Comparison of ENCODE assay signal across 10 mouse cellular contexts in genomic region chr8:11077138-11077537, GRCm38 (mm10).
DNase-seq lines count a peak whose midpoint lies in the region; ATAC-seq and TF ChIP-seq lines count a peak whose summit lies in the region.
"Had no signal": no experiment of that assay in that cellular context is flagged by ENCODE, and none has a peak within 500 bp of the region (broad histone marks: within the 10 kb centered on the region; RNA-seq: fewer than 3 reads in every experiment).

No protein-coding gene starts in this region.

- no peaks in the 10 kb centered on the region for H3K4me1 ChIP-seq in lung, embryonic 14.5 days (ENCODE audit: insufficient read depth)
- H3K4me1 ChIP-seq in intestine, embryonic 16.5 days (ENCODE audit: control insufficient read depth, insufficient read depth, low read length) = peaks cover 31% of the 10 kb centered on the region

- H3K4me3 ChIP-seq in lung, embryonic 14.5 days (ENCODE audit: low read depth, low read length) = 0 out of 2 replicates have a peak overlapping the region, but pooled peaks have one; percentile 5
- 0 out of 2 replicates have a peak overlapping the region, but pooled peaks have one; percentile 1 for H3K4me3 ChIP-seq in intestine, embryonic 16.5 days (ENCODE audit: low read length)

- ATAC-seq in lung, embryonic 14.5 days (ENCODE audit: insufficient read depth) = peak; percentile 42; the same call in 1 of the 2 replicates
- no peak; the same call in 1 of the 2 replicates for ATAC-seq in intestine, embryonic 16.5 days
- ATAC-seq in megakaryocyte progenitor cell, adult 5-6 weeks (replicated peaks; ENCODE audit: poor library complexity) = no peak

- peak overlapping the region; percentile 6; the same call in 1 of the 2 replicates for H3K27ac ChIP-seq in lung, embryonic 14.5 days (ENCODE audit: low read depth)
- H3K27ac ChIP-seq in intestine, embryonic 16.5 days (ENCODE audit: low read length) = peak overlapping the region; percentile 63; the same call in 1 of the 2 replicates
- H3K27ac ChIP-seq: liver, embryonic 14.5 days had no signal

- H3K9me3 ChIP-seq in lung, embryonic 14.5 days (ENCODE audit: low read depth, low read length) = no peaks in the 10 kb centered on the region
- no peaks in the 10 kb centered on the region for H3K9me3 ChIP-seq in intestine, embryonic 16.5 days (ENCODE audit: control insufficient read depth, low read length)

- WGBS in lung, embryonic 14.5 days = 33% methylated on average over 9 of the region's 9 CpGs
- 40% methylated on average over 9 of the region's 9 CpGs for WGBS in intestine, embryonic 16.5 days

- peak overlapping the region; percentile 41 for H3K4me2 ChIP-seq in lung, embryonic 14.5 days
- H3K4me2 ChIP-seq in intestine, embryonic 16.5 days (ENCODE audit: low read depth, low read length) = peak overlapping the region; percentile 7; the same call in 1 of the 2 replicates

- H3K36me3 ChIP-seq in lung, embryonic 14.5 days (ENCODE audit: insufficient read depth) = no peaks in the 10 kb centered on the region
- no peaks in the 10 kb centered on the region for H3K36me3 ChIP-seq in intestine, embryonic 16.5 days (ENCODE audit: control insufficient read depth, insufficient read depth, low read length)

- no peak overlapping the region for H3K9ac ChIP-seq in lung, embryonic 14.5 days
- H3K9ac ChIP-seq in intestine, embryonic 16.5 days (ENCODE audit: low read depth, low read length) = peak overlapping the region; percentile 37; the same call in 1 of the 2 replicates
- H3K9ac ChIP-seq: liver, embryonic 14.5 days had no signal

- no peak for TF ChIP-seq CTCF in lung, embryonic 14.5 days (IDR thresholded peaks at IDR 0.05; ENCODE audit: low read depth)

- intact Hi-C loops in gastrocnemius, postnatal 14 days (cut with DNase I; ENCODE audit: low total_unique reads) = no loop called here

- peak; percentile 45 for DNase-seq in gastrocnemius, postnatal 10 days
- no peak for DNase-seq in gastrocnemius, postnatal 14 days
- peak; percentile 75 for DNase-seq in lung, embryonic 14.5 days
- no peak for DNase-seq in lung, postnatal 25 days (ENCODE audit: low spot score)
- DNase-seq in adrenal gland, postnatal 36 days = peak; percentile 56 to 63
- no peak for DNase-seq in c-Kit-positive CD71-positive TER-119-positive erythroid progenitor cells, embryonic 14.5 days (ENCODE audit: low spot score)

- H3K27me3 ChIP-seq in lung, embryonic 14.5 days (ENCODE audit: insufficient read depth, low read length) = no peaks in the 10 kb centered on the region
- no peaks in the 10 kb centered on the region for H3K27me3 ChIP-seq in intestine, embryonic 16.5 days (replicated peaks; ENCODE audit: control insufficient read depth, insufficient read depth, low read length)
- H3K27me3 ChIP-seq: CH12.LX had no signal

Comparison
In these comparisons a context has a peak if more than half of its experiments do, and no peak if none do; other contexts are left out.
1. DNase-seq: peak in gastrocnemius, postnatal 10 days (single experiment), lung, embryonic 14.5 days (single experiment) and adrenal gland, postnatal 36 days (2 of 2); none in gastrocnemius, postnatal 14 days (single experiment), lung, postnatal 25 days (single experiment) and c-Kit-positive CD71-positive TER-119-positive erythroid progenitor cells, embryonic 14.5 days (single experiment).